Comparison of ENCODE assay signal across 8 mouse cellular contexts in the genomic region with DNA sequence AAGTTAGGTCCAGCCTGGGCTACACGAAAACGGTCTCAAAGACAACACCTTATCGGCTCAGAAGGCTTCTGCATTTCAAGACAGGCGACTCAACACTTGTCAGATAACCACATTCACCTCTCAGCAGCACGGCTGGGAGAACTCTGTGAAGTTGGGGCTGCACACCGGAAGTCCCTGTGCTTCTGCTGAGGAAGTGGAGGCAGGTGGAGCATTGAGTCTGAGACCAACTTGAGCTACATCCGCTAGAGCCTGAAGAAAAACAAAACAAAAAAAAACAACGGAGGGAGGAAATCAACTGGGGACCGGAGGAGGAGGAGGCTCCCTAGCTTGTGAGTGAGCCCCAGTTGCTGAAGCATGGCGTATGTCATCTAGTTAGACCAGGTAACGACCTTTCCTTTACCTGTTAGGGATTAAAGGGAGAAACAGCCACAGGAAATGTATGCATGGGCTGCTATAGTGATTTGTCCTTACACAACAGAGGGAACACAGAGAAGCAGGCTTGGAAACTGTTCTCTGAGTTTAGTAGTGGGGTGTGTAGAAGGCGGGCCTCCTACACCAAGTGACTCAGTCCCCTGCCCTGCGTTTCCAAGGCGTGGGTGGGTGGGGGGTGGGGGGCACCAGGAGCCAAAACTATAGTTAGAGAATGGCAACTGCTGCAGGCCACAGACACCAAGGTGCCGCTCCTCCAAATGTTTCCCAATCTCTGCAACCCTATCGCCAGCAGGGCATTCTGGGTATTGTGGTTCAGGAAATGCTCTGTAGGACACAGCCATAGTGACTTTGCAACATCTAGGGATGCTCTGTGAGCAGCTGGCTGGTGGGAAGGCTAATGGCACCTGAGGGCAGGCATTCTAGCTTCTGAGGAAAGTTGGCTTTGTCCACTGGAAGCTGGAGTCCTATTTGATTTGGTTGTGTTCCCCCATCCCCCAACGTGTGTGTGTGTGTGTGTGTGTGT. TPM values are rescaled to one million over a fixed set of nuclear protein-coding genes. Genes with fewer than 3 reads are reported as not detected.
DNase-seq lines count a peak whose midpoint lies in the region; ATAC-seq and TF ChIP-seq lines count a peak whose summit lies in the region.

A gene (plus strand): TSS at position 199 of the 955 bp plus-strand sequence.

- no peak within 1 kb of the TSS for H3K9ac ChIP-seq in embryonic facial prominence, embryonic 11.5 days (replicated peaks; ENCODE audit: low read length)
- H3K9ac ChIP-seq in heart, embryonic 12.5 days, result no peak within 1 kb of the TSS

- H3K4me2 ChIP-seq in embryonic facial prominence, embryonic 11.5 days (ENCODE audit: low read depth, low read length), result no peak within 1 kb of the TSS
- H3K4me2 ChIP-seq in heart, embryonic 12.5 days, result no peak within 1 kb of the TSS

- H3K36me3 ChIP-seq in testis, adult 2 months (ENCODE audit: control insufficient read depth, insufficient read depth, low read length), result no peaks in the 10 kb centered on the region
- H3K36me3 ChIP-seq in embryonic facial prominence, embryonic 11.5 days (replicated peaks; ENCODE audit: control insufficient read depth, insufficient read depth, low read depth, low read length), result no peaks in the 10 kb centered on the region
- no peaks in the 10 kb centered on the region for H3K36me3 ChIP-seq in heart, embryonic 12.5 days

- no peak within 1 kb of the TSS for H3K27ac ChIP-seq in testis, adult 2 months (ENCODE audit: control insufficient read depth, insufficient read depth, low read depth, low read length)
- H3K27ac ChIP-seq in embryonic facial prominence, embryonic 11.5 days (replicated peaks; ENCODE audit: low read depth, low read length), result no peak within 1 kb of the TSS
- H3K27ac ChIP-seq in heart, embryonic 12.5 days (ENCODE audit: poor library complexity, severe bottlenecking), result no peak within 1 kb of the TSS; the same call in 1 of the 2 replicates

- no peaks in the 10 kb centered on the region for H3K27me3 ChIP-seq in testis, adult 2 months (ENCODE audit: control insufficient read depth, insufficient read depth, low read length)
- no peaks in the 10 kb centered on the region for H3K27me3 ChIP-seq in embryonic facial prominence, embryonic 11.5 days (ENCODE audit: control insufficient read depth, insufficient read depth, low read length)
- no peaks in the 10 kb centered on the region for H3K27me3 ChIP-seq in heart, embryonic 12.5 days (replicated peaks)

- no peak within 1 kb of the TSS for H3K4me3 ChIP-seq in testis, adult 2 months (ENCODE audit: control insufficient read depth, low read depth, low read length)
- H3K4me3 ChIP-seq in embryonic facial prominence, embryonic 11.5 days (ENCODE audit: low read depth, low read length), result no peak within 1 kb of the TSS
- H3K4me3 ChIP-seq in heart, embryonic 12.5 days, result no peak within 1 kb of the TSS

- no peak for TF ChIP-seq POLR2A in testis, adult 2 months (IDR thresholded peaks at IDR 0.05; ENCODE audit: control insufficient read depth, low read depth, low read length)

- 86% methylated on average over 17 of the region's 17 CpGs for WGBS in embryonic facial prominence, embryonic 11.5 days
- WGBS in heart, embryonic 12.5 days, result 55% methylated on average over 17 of the region's 17 CpGs

- no peak for ATAC-seq in embryonic facial prominence, embryonic 11.5 days (replicated peaks; ENCODE audit: insufficient number of reproducible peaks, low FRiP score, low TSS enrichment, low read depth)
- ATAC-seq in heart, embryonic 12.5 days (ENCODE audit: insufficient number of reproducible peaks, low FRiP score), result 0 out of 2 replicates have a peak, but pooled peaks have one; percentile 37
- ATAC-seq in megakaryocyte-erythroid progenitor cell, adult 5-6 weeks (replicated peaks; ENCODE audit: low FRiP score, low TSS enrichment, poor library complexity, severe bottlenecking), result peak; percentile 83

- no peaks in the 10 kb centered on the region for H3K9me3 ChIP-seq in embryonic facial prominence, embryonic 11.5 days (replicated peaks; ENCODE audit: control insufficient read depth, low read length)
- H3K9me3 ChIP-seq in heart, embryonic 12.5 days (replicated peaks), result no peaks in the 10 kb centered on the region

- TF ChIP-seq CTCF in testis, adult 2 months (IDR thresholded peaks at IDR 0.05; ENCODE audit: control insufficient read depth, insufficient read depth, insufficient replicate concordance, low read depth, low read length), result no peak

- H3K4me1 ChIP-seq in testis, adult 2 months (ENCODE audit: control insufficient read depth, insufficient read depth, low read length), result no peaks in the 10 kb centered on the region; the same call in 1 of the 2 replicates
- H3K4me1 ChIP-seq in embryonic facial prominence, embryonic 11.5 days (ENCODE audit: control insufficient read depth, insufficient read depth, low read length), result no peaks in the 10 kb centered on the region
- peaks cover 14% of the 10 kb centered on the region for H3K4me1 ChIP-seq in heart, embryonic 12.5 days (replicated peaks)

- no peak for DNase-seq in testis, postnatal 10 days (ENCODE audit: low spot score)
- DNase-seq in embryonic facial prominence, embryonic 11.5 days (ENCODE audit: low spot score), result no peak
- DNase-seq in layer of hippocampus, postnatal 14 days (ENCODE audit: low spot score in 2 of 2), result no peak
- DNase-seq in thymus, postnatal 10 days (ENCODE audit: low spot score in 2 of 2), result peak; percentile 77 to 82
- no peak for DNase-seq in kidney, adult 11 months

RNA-seq across cellular contexts. Expression of the gene that starts here (rescaled TPM):
- 286 and 325 TPM in 2 replicates for polyA plus RNA-seq in testis, adult 2 months (2012; rRNA removed)
- 865 and 885 TPM in 2 replicates for polyA plus RNA-seq in embryonic facial prominence, embryonic 11.5 days (2014; fragmentation: Nextera tagmentation; extraction: Ambion mirVana)
- polyA plus RNA-seq in heart, embryonic 12.5 days (2016; fragmentation: Nextera tagmentation; extraction: Ambion mirVana), result 530 and 545 TPM in 2 replicates
- 100 to 1,000 TPM; 140 to 154 TPM for total RNA-seq in layer of hippocampus, postnatal 14 days (2021)
- total RNA-seq in megakaryocyte-erythroid progenitor cell, adult 5-6 weeks (2014; fragmentation: Nextera tagmentation), result 700 and 784 TPM in 2 replicates
- 1,626 and 1,721 TPM in 2 replicates for total RNA-seq in megakaryocyte-erythroid progenitor cell, adult 5-6 weeks (2017)

Comparison
In these comparisons a context has a peak if more than half of its experiments do, and no peak if none do; other contexts are left out.
1. RNA of the gene that starts here (total RNA-seq): 700 to 1,721 TPM in megakaryocyte-erythroid progenitor cell, adult 5-6 weeks; 140 to 154 TPM in layer of hippocampus, postnatal 14 days; every median in the first group is over 4 times any median in the second.
2. DNase-seq: peak in thymus, postnatal 10 days (2 of 2); none in testis, postnatal 10 days (single experiment), embryonic facial prominence, embryonic 11.5 days (single experiment), layer of hippocampus, postnatal 14 days (0 of 2) and kidney, adult 11 months (single experiment).